Mouse (Mus musculus) MEL (cell line): ENCODE data around the gene Pla2g7. TPM values are rescaled to one million over a fixed set of nuclear protein-coding genes. Genes with fewer than 3 reads are reported as not detected.

Experiments used
- DNase-seq: peaks from one replicate; pipeline ENCODE4 v3.0.0; 2011; ENCODE audit warnings: low read depth, low spot score
- H3K27ac ChIP-seq: 2 replicates; pipeline ENCODE4 v1.5.1; 2012; ENCODE audit warnings: low read depth, mild to moderate bottlenecking, control low read depth, low read length, moderate library complexity; ENCODE audit not compliant: control insufficient read depth
- H3K27me3 ChIP-seq, 2 experiments: fragments of 150-350 bp in 1 of 2; sonication (generic) in 1 of 2; 2 replicates each; pipeline ENCODE4 v1.6.1; 2012; ENCODE audit warnings: low read length in 2 of 2, mild to moderate bottlenecking in 2 of 2, improper control_type of control experiment in 1 of 2, moderate library complexity in 1 of 2; ENCODE audit not compliant: insufficient read depth in 2 of 2, control insufficient read depth in 1 of 2
- H3K36me3 ChIP-seq, 2 experiments: 2 replicates each; pipeline ENCODE4 v1.6.1; 2012 to 2014; ENCODE audit warnings: low read length in 2 of 2, improper control_type of control experiment in 1 of 2, inconsistent platforms in 1 of 2, mild to moderate bottlenecking in 1 of 2; ENCODE audit not compliant: insufficient read depth in 2 of 2, control insufficient read depth in 1 of 2
- H3K4me1 ChIP-seq, 2 experiments: fragments of 150-350 bp in 1 of 2; sonication (generic) in 1 of 2; 2 replicates each; pipeline ENCODE4 v1.6.1; 2012; ENCODE audit warnings: low read length in 2 of 2, improper control_type of control experiment in 1 of 2, mild to moderate bottlenecking in 1 of 2; ENCODE audit not compliant: insufficient read depth in 2 of 2, control insufficient read depth in 1 of 2
- H3K4me3 ChIP-seq, 2 experiments: fragments of 150-350 bp in 1 of 2; sonication (generic) in 1 of 2; 2 replicates each; pipeline ENCODE4 v1.5.1; 2012; ENCODE audit warnings: low read depth in 2 of 2, low read length in 2 of 2, mild to moderate bottlenecking in 2 of 2, moderate library complexity in 2 of 2, control low read depth in 1 of 2, improper control_type of control experiment in 1 of 2; ENCODE audit not compliant: control insufficient read depth in 1 of 2, insufficient read depth in 1 of 2
- H3K79me2 ChIP-seq: 2 replicates; pipeline ENCODE4 v1.6.1; 2012; ENCODE audit warnings: mild to moderate bottlenecking, low read length, moderate library complexity; ENCODE audit not compliant: control insufficient read depth, poor library complexity, insufficient read depth
- H3K9ac ChIP-seq: 2 replicates; pipeline ENCODE4 v1.6.1; 2012; ENCODE audit warnings: low read depth, mild to moderate bottlenecking, control low read depth, low read length, moderate library complexity; ENCODE audit not compliant: control insufficient read depth, poor library complexity, severe bottlenecking
- H3K9me3 ChIP-seq: fragments of 150-350 bp; sonication (generic); replicated peaks from 2 replicates; pipeline ENCODE4 v1.6.1; 2012; ENCODE audit warnings: mild to moderate bottlenecking, low read length, improper control_type of control experiment, moderate library complexity; ENCODE audit not compliant: insufficient read depth
- CHD1 ChIP-seq: IDR thresholded peaks from 2 replicates; pipeline ENCODE4 v1.6.1; 2012; ENCODE audit warnings: low read depth, mild to moderate bottlenecking, inconsistent platforms, low read length, improper control_type of control experiment
- CHD2 ChIP-seq: IDR thresholded peaks from 2 replicates; pipeline ENCODE4 v1.6.1; 2011; ENCODE audit warnings: low read length, improper control_type of control experiment
- CTCF ChIP-seq, 3 experiments: IDR thresholded peaks in 2 of 3; conservative IDR thresholded peaks in 1 of 3; 2 replicates each; pipeline ENCODE4 v1.5.1; 2011 to 2012; ENCODE audit warnings: low read length in 3 of 3, low read depth in 2 of 3, mild to moderate bottlenecking in 2 of 3, improper control_type of control experiment in 1 of 3, inconsistent platforms in 1 of 3, mixed read lengths in 1 of 3, moderate library complexity in 1 of 3; ENCODE audit not compliant: control insufficient read depth in 1 of 3, insufficient read depth in 1 of 3, poor library complexity in 1 of 3, severe bottlenecking in 1 of 3
- EP300 ChIP-seq, 2 experiments: IDR thresholded peaks; 2 replicates each; pipeline ENCODE4 v1.6.1; 2011; ENCODE audit warnings: improper control_type of control experiment in 2 of 2, low read length in 2 of 2, low read depth in 1 of 2, mild to moderate bottlenecking in 1 of 2
- ETS1 ChIP-seq: IDR thresholded peaks from 2 replicates; pipeline ENCODE4 v1.6.1; 2012; ENCODE audit warnings: low read depth, mild to moderate bottlenecking, inconsistent platforms, low read length, improper control_type of control experiment, moderate library complexity
- GABPA ChIP-seq: IDR thresholded peaks from 2 replicates; pipeline ENCODE4 v1.6.1; 2012; ENCODE audit warnings: low read depth, mild to moderate bottlenecking, inconsistent platforms, low read length, improper control_type of control experiment, moderate library complexity
- MAZ ChIP-seq: IDR thresholded peaks from 2 replicates; pipeline ENCODE4 v1.6.1; 2012; ENCODE audit warnings: low read depth, mild to moderate bottlenecking, inconsistent platforms, low read length, improper control_type of control experiment
- MEF2A ChIP-seq: IDR thresholded peaks from 2 replicates; pipeline ENCODE4 v1.6.1; 2014; ENCODE audit warnings: low read depth, mild to moderate bottlenecking, inconsistent platforms, low read length, improper control_type of control experiment; ENCODE audit not compliant: poor library complexity, insufficient replicate concordance, severe bottlenecking; ENCODE audit errors: extremely low read depth
- MYB ChIP-seq: IDR thresholded peaks from 2 replicates; pipeline ENCODE4 v1.6.1; 2011; ENCODE audit warnings: mild to moderate bottlenecking, low read depth, low read length, improper control_type of control experiment
- MYC ChIP-seq: IDR thresholded peaks from 2 replicates; pipeline ENCODE4 v1.6.1; 2011; ENCODE audit warnings: low read depth, mild to moderate bottlenecking, low read length, improper control_type of control experiment, moderate library complexity
- NRF1 ChIP-seq: IDR thresholded peaks from 2 replicates; pipeline ENCODE4 v1.6.1; 2014; ENCODE audit warnings: low read depth, mild to moderate bottlenecking, inconsistent platforms, low read length, improper control_type of control experiment, moderate library complexity; ENCODE audit not compliant: poor library complexity, insufficient read depth, severe bottlenecking
- POLR2A ChIP-seq, 2 experiments: IDR thresholded peaks; 2 replicates each; pipeline ENCODE4 v1.6.1; 2011 to 2012; ENCODE audit warnings: low read length in 2 of 2, mild to moderate bottlenecking in 2 of 2, control low read depth in 1 of 2, improper control_type of control experiment in 1 of 2, low read depth in 1 of 2, moderate library complexity in 1 of 2; ENCODE audit not compliant: control insufficient read depth in 1 of 2, insufficient read depth in 1 of 2, poor library complexity in 1 of 2
- POLR2AphosphoS2 ChIP-seq: IDR thresholded peaks from 2 replicates; pipeline ENCODE4 v1.6.1; 2011; ENCODE audit warnings: low read length, improper control_type of control experiment
- POLR2AphosphoS5 ChIP-seq: IDR thresholded peaks from 2 replicates; pipeline ENCODE4 v1.6.1; 2012; ENCODE audit warnings: low read depth, borderline replicate concordance, mild to moderate bottlenecking, inconsistent platforms, low read length, moderate library complexity, mixed read lengths
- RAD21 ChIP-seq: IDR thresholded peaks from 2 replicates; pipeline ENCODE4 v1.6.1; 2011; ENCODE audit warnings: mild to moderate bottlenecking, low read depth, low read length, improper control_type of control experiment
- RCOR1 ChIP-seq: IDR thresholded peaks from 2 replicates; pipeline ENCODE4 v1.6.1; 2012; ENCODE audit warnings: low read depth, mild to moderate bottlenecking, inconsistent platforms, low read length, improper control_type of control experiment
- SIN3A ChIP-seq: IDR thresholded peaks from 2 replicates; pipeline ENCODE4 v1.6.1; 2012; ENCODE audit warnings: low read length, improper control_type of control experiment, inconsistent platforms
- SMC3 ChIP-seq: IDR thresholded peaks from 2 replicates; pipeline ENCODE4 v1.6.1; 2011; ENCODE audit warnings: low read depth, low read length, improper control_type of control experiment
- TAL1 ChIP-seq: IDR thresholded peaks from 2 replicates; pipeline ENCODE4 v1.6.1; 2012; ENCODE audit warnings: mild to moderate bottlenecking, inconsistent platforms, low read length, moderate library complexity, mixed read lengths
- UBTF ChIP-seq: IDR thresholded peaks from 2 replicates; pipeline ENCODE4 v1.6.1; 2012; ENCODE audit warnings: low read depth, mild to moderate bottlenecking, inconsistent platforms, low read length, improper control_type of control experiment, moderate library complexity, borderline replicate concordance; ENCODE audit not compliant: insufficient read depth
- ZKSCAN1 ChIP-seq: IDR thresholded peaks from 2 replicates; pipeline ENCODE4 v1.6.1; 2012; ENCODE audit warnings: low read depth, mild to moderate bottlenecking, inconsistent platforms, low read length, improper control_type of control experiment, moderate library complexity
- ZNF384 ChIP-seq: IDR thresholded peaks from 2 replicates; pipeline ENCODE4 v1.6.1; 2012; ENCODE audit warnings: low read depth, mild to moderate bottlenecking, inconsistent platforms, low read length, improper control_type of control experiment
- polyA plus RNA-seq, 2 experiments: library from polyadenylated mRNA; stranded (reverse) in 1 of 2; unstranded in 1 of 2; fragments of >175 nt in 1 of 2; fragments of >200 nt in 1 of 2; gene quantifications; 2 replicates each; pipeline versions ENCODE4 v1.2.1 to v1.2.4; 2012; ENCODE audit warnings: low replicate concordance in 2 of 2, low read depth in 1 of 2; ENCODE audit not compliant: insufficient read length in 2 of 2, insufficient read depth in 1 of 2, missing spikeins in 1 of 2
- total RNA-seq: library from RNA; depleted of rRNA; stranded (reverse); fragments of 300-350 nt; gene quantifications from 2 replicates; pipeline ENCODE4 v1.2.3, GENCODE M21; 2012

Gene Pla2g7
- total and polyA plus RNA-seq, 3 experiments = not detected

GRCm38 (mm10) chr17:43538767-43539166 lies 29.1 kb upstream of the Pla2g7 start:
- no peaks in the 10 kb centered on the region for H3K79me2 ChIP-seq
- H3K4me3 ChIP-seq = no peak overlapping the region
- H3K27ac ChIP-seq = no peak overlapping the region
- DNase-seq = no peak
- H3K27me3 ChIP-seq = no peaks in the 10 kb centered on the region
- no peaks in the 10 kb centered on the region for H3K4me1 ChIP-seq
- H3K9me3 ChIP-seq = no peaks in the 10 kb centered on the region
- TF ChIP-seq CHD1 = no peak
- TF ChIP-seq SIN3A = no peak
- TF ChIP-seq NRF1 = no peak
- TF ChIP-seq ETS1 = no peak
- TF ChIP-seq RAD21 = no peak
- TF ChIP-seq CHD2 = no peak
- no peak for TF ChIP-seq POLR2AphosphoS5
- no peak for TF ChIP-seq ZKSCAN1
- TF ChIP-seq MAZ = no peak
- no peak for TF ChIP-seq TAL1
- no peak for TF ChIP-seq GABPA
- no peak for TF ChIP-seq POLR2AphosphoS2
- TF ChIP-seq UBTF = no peak
- TF ChIP-seq ZNF384 = no peak
- TF ChIP-seq RCOR1 = no peak
- no peak overlapping the region for H3K9ac ChIP-seq
- no peaks in the 10 kb centered on the region for H3K36me3 ChIP-seq

GRCm38 (mm10) chr17:43543539-43543938 lies 24.4 kb upstream of the Pla2g7 start, which contains the start of gene Ankrd66:
TSS of gene Ankrd66 (minus strand) at chr17:43543639.
- Histone ChIP-seq H3K79me2 (no peaks in the 10 kb centered on the region), H3K27ac (no peak within 1 kb of the TSS), H3K9ac (no peak within 1 kb of the TSS), H3K36me3 (no peaks in the 10 kb centered on the region), H3K4me1 (no peaks in the 10 kb centered on the region), H3K4me3 (no peak within 1 kb of the TSS), H3K9me3 (no peaks in the 10 kb centered on the region), H3K27me3 (no peaks in the 10 kb centered on the region)
- TF ChIP-seq TAL1 = no peak
- no peak for TF ChIP-seq MEF2A
- TF ChIP-seq RCOR1 = no peak
- TF ChIP-seq SMC3 = no peak
- no peak for TF ChIP-seq MYB
- TF ChIP-seq CTCF (IDR thresholded peaks at IDR 0.05 in 2 of 3, conservative IDR thresholded peaks at IDR 0.05 in 1 of 3; ENCODE audit: control insufficient read depth in 1 of 3, insufficient read depth in 1 of 3, low read depth in 2 of 3, low read length in 3 of 3, poor library complexity in 1 of 3, severe bottlenecking in 1 of 3) = no peak
- TF ChIP-seq POLR2A (IDR thresholded peaks at IDR 0.05; ENCODE audit: control insufficient read depth in 1 of 2, insufficient read depth in 1 of 2, low read depth in 1 of 2, low read length in 2 of 2, poor library complexity in 1 of 2) = no peak
- no peak for TF ChIP-seq MYC
- no peak for TF ChIP-seq EP300 (IDR thresholded peaks at IDR 0.05; ENCODE audit: low read depth in 1 of 2, low read length in 2 of 2)
- DNase-seq = no peak
